Mouse (Mus musculus): Measurements from ENCODE around the gene Adgrf1. TPM values are rescaled to one million over a fixed set of nuclear protein-coding genes. Genes with fewer than 3 reads are reported as not detected.
A peak's percentile ranks its signal among the peaks of the same experiment; 100 is the strongest.

The Adgrf1 gene
- polyA plus RNA-seq (2015; fragmentation: Nextera tagmentation; extraction: Ambion mirVana): not detected in 2 replicates

- Histone ChIP-seq H3K9me3 (ENCODE audit: control insufficient read depth, low read length) (no peaks in the 10 kb centered on the region), H3K27ac (ENCODE audit: low read length) (no peak within 1 kb of the TSS), H3K36me3 (ENCODE audit: control insufficient read depth, insufficient read depth, low read length) (no peaks in the 10 kb centered on the region), H3K4me1 (replicated peaks; ENCODE audit: control insufficient read depth, insufficient read depth, low read length) (peaks cover 4% of the 10 kb centered on the region), H3K4me3 (ENCODE audit: low read length) (no peak within 1 kb of the TSS), H3K4me2 (ENCODE audit: low read depth, low read length) (no peak within 1 kb of the TSS), H3K9ac (ENCODE audit: low read length) (no peak within 1 kb of the TSS), H3K27me3 (ENCODE audit: control insufficient read depth, insufficient read depth, low read depth, low read length) (no peaks in the 10 kb centered on the region)
- WGBS: 45% methylated on average over 6 of the region's 6 CpGs
- no peak for ATAC-seq (ENCODE audit: low read depth)
Measured at GRCm38 (mm10) chr17:43270161-43270560, at the start of gene Adgrf1. Gene Adgrf1, plus strand, starts transcription at chr17:43270329.

DNA sequence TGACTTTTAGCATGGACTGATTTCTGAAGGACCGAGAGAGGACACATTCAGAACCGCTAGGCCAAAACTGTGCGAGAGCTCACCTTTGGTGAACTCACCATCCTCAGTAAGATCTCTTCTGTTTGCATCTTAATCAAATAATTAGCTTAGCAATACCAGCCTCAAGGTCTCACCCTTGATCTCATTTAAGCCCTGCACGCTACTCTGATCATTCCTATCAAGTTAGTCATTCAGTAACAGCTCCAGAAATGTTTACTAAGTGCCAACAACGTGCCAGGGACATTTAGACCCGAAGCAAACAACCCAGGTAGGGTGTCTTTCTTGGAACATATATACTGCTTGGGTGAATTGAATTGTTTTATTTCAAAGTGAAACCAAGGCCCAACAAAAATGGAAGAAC is 44.0 kb upstream of the Adgrf1 start:
- no peaks in the 10 kb centered on the region for H3K36me3 ChIP-seq (ENCODE audit: control insufficient read depth, insufficient read depth, low read length)
- no peak overlapping the region for H3K4me3 ChIP-seq (ENCODE audit: low read length)
- no peak overlapping the region for H3K4me2 ChIP-seq (ENCODE audit: low read depth, low read length)
- no peak overlapping the region for H3K9ac ChIP-seq (ENCODE audit: low read length)
- WGBS: 66% methylated on average over 6 of the region's 6 CpGs
- H3K27me3 ChIP-seq (ENCODE audit: control insufficient read depth, insufficient read depth, low read depth, low read length): no peaks in the 10 kb centered on the region; the same call in 1 of the 2 replicates
- ATAC-seq (ENCODE audit: low read depth): no peak
- no peak overlapping the region for H3K27ac ChIP-seq (ENCODE audit: low read length)
- peaks cover 4% of the 10 kb centered on the region; the same call in 1 of the 2 replicates for H3K4me1 ChIP-seq (replicated peaks; ENCODE audit: control insufficient read depth, insufficient read depth, low read length)
- H3K9me3 ChIP-seq (ENCODE audit: control insufficient read depth, low read length): 0 out of 2 replicates have a peak, but pooled peaks cover 3% of the 10 kb centered on the region

GRCm38 (mm10) chr17:43229621-43230513 is 40.3 kb upstream of the Adgrf1 start:
- H3K4me3 ChIP-seq (ENCODE audit: low read length): peak overlapping the region; percentile 31
- no peak overlapping the region for H3K27ac ChIP-seq (ENCODE audit: low read length)
- 36% methylated on average over 12 of the region's 12 CpGs for WGBS
- peak; percentile 80 for ATAC-seq (ENCODE audit: low read depth)
- H3K9ac ChIP-seq (ENCODE audit: low read length): peak overlapping the region; percentile 52; the same call in 1 of the 2 replicates
- H3K9me3 ChIP-seq (ENCODE audit: control insufficient read depth, low read length): no peaks in the 10 kb centered on the region
- no peaks in the 10 kb centered on the region; the same call in 1 of the 2 replicates for H3K27me3 ChIP-seq (ENCODE audit: control insufficient read depth, insufficient read depth, low read depth, low read length)
- peaks cover 4% of the 10 kb centered on the region; the same call in 1 of the 2 replicates for H3K4me1 ChIP-seq (replicated peaks; ENCODE audit: control insufficient read depth, insufficient read depth, low read length)
- peak overlapping the region; percentile 56 for H3K4me2 ChIP-seq (ENCODE audit: low read depth, low read length)
- H3K36me3 ChIP-seq (ENCODE audit: control insufficient read depth, insufficient read depth, low read length): no peaks in the 10 kb centered on the region

DNA sequence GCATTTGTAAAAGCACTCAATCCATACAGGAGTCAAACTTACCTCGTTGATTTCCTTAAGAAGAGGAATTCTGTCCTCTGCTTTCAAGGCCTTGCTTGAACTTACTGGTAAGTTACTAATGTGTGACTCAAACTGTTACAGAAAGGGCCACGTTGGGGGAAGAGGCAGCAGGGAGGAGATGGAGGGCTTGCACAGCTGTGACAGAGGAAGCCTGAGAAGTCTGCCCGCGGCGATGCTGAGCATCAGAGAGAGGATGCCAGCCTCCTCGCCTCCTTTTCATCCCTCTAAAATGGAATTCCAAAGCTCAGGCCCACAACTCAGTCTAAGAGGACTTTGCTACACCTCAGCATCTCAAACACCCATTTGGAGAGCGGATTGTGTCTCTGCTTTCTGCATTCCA is 39.3 kb upstream of the Adgrf1 start:
- no peaks in the 10 kb centered on the region for H3K9me3 ChIP-seq (ENCODE audit: control insufficient read depth, low read length)
- H3K4me1 ChIP-seq (replicated peaks; ENCODE audit: control insufficient read depth, insufficient read depth, low read length): peaks cover 4% of the 10 kb centered on the region; the same call in 1 of the 2 replicates
- no peaks in the 10 kb centered on the region; the same call in 1 of the 2 replicates for H3K27me3 ChIP-seq (ENCODE audit: control insufficient read depth, insufficient read depth, low read depth, low read length)
- H3K4me2 ChIP-seq (ENCODE audit: low read depth, low read length): no peak overlapping the region
- ATAC-seq (ENCODE audit: low read depth): no peak
- H3K27ac ChIP-seq (ENCODE audit: low read length): no peak overlapping the region
- H3K9ac ChIP-seq (ENCODE audit: low read length): no peak overlapping the region
- WGBS: 72% methylated on average over 7 of the region's 7 CpGs
- H3K4me3 ChIP-seq (ENCODE audit: low read length): no peak overlapping the region
- H3K36me3 ChIP-seq (ENCODE audit: control insufficient read depth, insufficient read depth, low read length): no peaks in the 10 kb centered on the region

- Histone ChIP-seq H3K36me3 (ENCODE audit: control insufficient read depth, insufficient read depth, low read length) (no peaks in the 10 kb centered on the region), H3K27me3 (ENCODE audit: control insufficient read depth, insufficient read depth, low read depth, low read length) (no peaks in the 10 kb centered on the region; the same call in 1 of the 2 replicates), H3K4me2 (ENCODE audit: low read depth, low read length) (peak overlapping the region; percentile 35), H3K4me1 (replicated peaks; ENCODE audit: control insufficient read depth, insufficient read depth, low read length) (peaks cover 4% of the 10 kb centered on the region; the same call in 1 of the 2 replicates), H3K4me3 (ENCODE audit: low read length) (peak overlapping the region; percentile 6; the same call in 1 of the 2 replicates), H3K27ac (ENCODE audit: low read length) (no peak overlapping the region), H3K9ac (ENCODE audit: low read length) (0 out of 2 replicates have a peak overlapping the region, but pooled peaks have one; percentile 50), H3K9me3 (ENCODE audit: control insufficient read depth, low read length) (no peaks in the 10 kb centered on the region)
- WGBS: 42% methylated on average over 6 of the region's 6 CpGs
- no peak for ATAC-seq (ENCODE audit: low read depth)
Measured at GRCm38 (mm10) chr17:43232769-43233168, 37.4 kb upstream of the Adgrf1 start.

GRCm38 (mm10) chr17:43236656-43237250 is 33.4 kb upstream of the Adgrf1 start:
- no peak overlapping the region for H3K9ac ChIP-seq (ENCODE audit: low read length)
- no peaks in the 10 kb centered on the region for H3K9me3 ChIP-seq (ENCODE audit: control insufficient read depth, low read length)
- 81% methylated on average over 14 of the region's 14 CpGs for WGBS
- H3K36me3 ChIP-seq (ENCODE audit: control insufficient read depth, insufficient read depth, low read length): no peaks in the 10 kb centered on the region
- no peak for ATAC-seq (ENCODE audit: low read depth)
- H3K4me1 ChIP-seq (replicated peaks; ENCODE audit: control insufficient read depth, insufficient read depth, low read length): peaks cover 5% of the 10 kb centered on the region
- H3K4me3 ChIP-seq (ENCODE audit: low read length): no peak overlapping the region
- H3K27me3 ChIP-seq (ENCODE audit: control insufficient read depth, insufficient read depth, low read depth, low read length): no peaks in the 10 kb centered on the region
- no peak overlapping the region for H3K27ac ChIP-seq (ENCODE audit: low read length)
- no peak overlapping the region for H3K4me2 ChIP-seq (ENCODE audit: low read depth, low read length)

- Histone ChIP-seq H3K4me1 (replicated peaks; ENCODE audit: control insufficient read depth, insufficient read depth, low read length) (peaks cover 5% of the 10 kb centered on the region), H3K4me2 (ENCODE audit: low read depth, low read length) (no peak overlapping the region), H3K9ac (ENCODE audit: low read length) (no peak overlapping the region), H3K36me3 (ENCODE audit: control insufficient read depth, insufficient read depth, low read length) (no peaks in the 10 kb centered on the region), H3K9me3 (ENCODE audit: control insufficient read depth, low read length) (no peaks in the 10 kb centered on the region), H3K4me3 (ENCODE audit: low read length) (no peak overlapping the region), H3K27ac (ENCODE audit: low read length) (no peak overlapping the region), H3K27me3 (ENCODE audit: control insufficient read depth, insufficient read depth, low read depth, low read length) (no peaks in the 10 kb centered on the region)
- no peak for ATAC-seq (ENCODE audit: low read depth)
- 78% methylated on average over 6 of the region's 6 CpGs for WGBS
Measured at GRCm38 (mm10) chr17:43239035-43239434, 31.1 kb upstream of the Adgrf1 start.

GRCm38 (mm10) chr17:43241134-43241533 is 29.0 kb upstream of the Adgrf1 start:
- peaks cover 5% of the 10 kb centered on the region for H3K4me1 ChIP-seq (replicated peaks; ENCODE audit: control insufficient read depth, insufficient read depth, low read length)
- WGBS: 16% methylated on average over 10 of the region's 10 CpGs
- H3K27ac ChIP-seq (ENCODE audit: low read length): no peak overlapping the region; the same call in 1 of the 2 replicates
- ATAC-seq (ENCODE audit: low read depth): peak; percentile 95
- H3K27me3 ChIP-seq (ENCODE audit: control insufficient read depth, insufficient read depth, low read depth, low read length): no peaks in the 10 kb centered on the region
- H3K4me3 ChIP-seq (ENCODE audit: low read length): no peak overlapping the region
- no peaks in the 10 kb centered on the region for H3K36me3 ChIP-seq (ENCODE audit: control insufficient read depth, insufficient read depth, low read length)
- H3K9ac ChIP-seq (ENCODE audit: low read length): no peak overlapping the region
- H3K9me3 ChIP-seq (ENCODE audit: control insufficient read depth, low read length): no peaks in the 10 kb centered on the region
- H3K4me2 ChIP-seq (ENCODE audit: low read depth, low read length): no peak overlapping the region

GRCm38 (mm10) chr17:43242609-43243008 is 27.5 kb upstream of the Adgrf1 start:
- no peaks in the 10 kb centered on the region for H3K27me3 ChIP-seq (ENCODE audit: control insufficient read depth, insufficient read depth, low read depth, low read length)
- 52% methylated on average over 3 of the region's 3 CpGs for WGBS
- no peak for ATAC-seq (ENCODE audit: low read depth)
- H3K9me3 ChIP-seq (ENCODE audit: control insufficient read depth, low read length): no peaks in the 10 kb centered on the region
- no peak overlapping the region for H3K9ac ChIP-seq (ENCODE audit: low read length)
- no peaks in the 10 kb centered on the region for H3K36me3 ChIP-seq (ENCODE audit: control insufficient read depth, insufficient read depth, low read length)
- H3K4me3 ChIP-seq (ENCODE audit: low read length): no peak overlapping the region
- H3K27ac ChIP-seq (ENCODE audit: low read length): no peak overlapping the region
- H3K4me1 ChIP-seq (replicated peaks; ENCODE audit: control insufficient read depth, insufficient read depth, low read length): peaks cover 5% of the 10 kb centered on the region
- no peak overlapping the region for H3K4me2 ChIP-seq (ENCODE audit: low read depth, low read length)
